Mouse (Mus musculus): ENCODE measurements around the gene Mycbp.

Mycbp gene

DNA sequence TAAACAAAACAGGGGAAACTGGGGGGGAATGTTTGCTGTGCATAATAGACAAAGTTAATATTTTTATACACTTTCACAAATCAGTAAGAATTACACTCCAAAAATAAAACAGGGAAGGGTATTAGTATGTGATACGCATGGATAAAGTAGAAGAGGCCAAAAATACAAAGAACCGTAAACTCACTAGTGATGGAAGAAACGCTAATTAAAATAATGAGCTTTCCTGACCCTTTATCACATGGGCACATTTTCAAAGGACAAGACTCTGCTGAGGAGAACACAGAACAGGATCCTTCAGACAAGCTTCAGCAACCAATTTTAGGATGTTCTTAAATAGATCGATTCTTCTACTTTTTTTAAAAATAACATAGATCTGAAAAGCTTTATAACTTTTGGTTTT lies 42.1 kb downstream of the Mycbp start:
- DNase-seq, result no peak

DNA sequence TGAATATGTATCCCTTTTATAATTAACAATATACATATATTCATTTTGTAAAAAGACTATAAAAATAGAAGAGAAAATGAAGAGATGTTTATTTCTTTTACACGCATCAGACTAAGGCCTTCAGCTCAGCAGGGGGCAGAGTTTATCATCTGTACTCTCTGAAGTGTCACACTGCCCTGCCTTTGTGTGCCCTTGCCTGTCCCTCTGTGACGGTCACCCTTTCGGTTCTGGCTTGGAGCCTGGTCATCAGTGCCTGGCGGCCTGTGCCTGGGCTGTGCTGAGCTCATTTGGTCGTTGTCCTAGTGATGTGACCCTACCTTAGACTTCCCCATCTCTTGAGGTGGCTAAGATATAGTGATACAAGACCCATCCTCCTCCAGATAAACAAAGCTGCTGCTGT lies 42.5 kb downstream of the Mycbp start:
- DNase-seq, result no peak

DNA sequence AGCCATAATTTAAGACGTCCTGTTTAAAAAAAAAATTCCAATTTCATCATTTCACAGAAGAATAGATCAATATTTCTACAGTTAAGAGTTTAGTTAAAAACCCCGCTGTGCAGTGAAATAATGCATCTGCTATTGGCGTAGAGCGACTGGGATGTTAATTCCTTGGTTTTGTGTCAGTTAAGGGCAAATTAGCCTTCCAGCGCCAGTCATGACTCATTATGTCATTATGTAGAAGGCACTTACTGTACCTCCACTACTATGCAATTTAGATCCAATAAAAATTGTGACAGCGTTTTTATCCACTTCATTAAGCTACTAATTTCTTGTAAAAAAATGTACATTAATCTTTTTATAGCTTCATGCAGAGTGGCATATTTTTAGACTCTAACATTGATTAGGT lies 44.3 kb downstream of the Mycbp start:
- no peak for DNase-seq

DNA sequence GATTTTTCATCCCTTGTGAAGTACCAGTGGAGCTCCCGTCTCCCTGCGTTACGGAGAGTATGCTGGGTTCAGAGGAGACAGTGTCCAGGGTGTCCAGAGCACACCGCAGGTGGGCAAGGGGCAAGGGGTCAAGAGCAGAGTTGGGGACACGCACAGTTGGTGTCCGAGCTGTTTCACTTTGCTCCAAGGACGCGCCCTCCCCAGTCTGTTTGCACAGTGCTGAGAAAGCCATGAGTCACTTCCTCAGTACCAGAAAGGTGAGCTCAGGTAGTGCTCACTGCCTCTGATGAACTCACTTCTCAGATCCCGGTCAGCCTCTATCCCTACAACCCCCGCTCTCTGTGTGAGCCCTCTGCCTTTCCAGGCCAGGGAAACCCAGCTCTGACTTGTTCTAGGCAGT lies 45.0 kb downstream of the Mycbp start:
- DNase-seq, result no peak

DNA sequence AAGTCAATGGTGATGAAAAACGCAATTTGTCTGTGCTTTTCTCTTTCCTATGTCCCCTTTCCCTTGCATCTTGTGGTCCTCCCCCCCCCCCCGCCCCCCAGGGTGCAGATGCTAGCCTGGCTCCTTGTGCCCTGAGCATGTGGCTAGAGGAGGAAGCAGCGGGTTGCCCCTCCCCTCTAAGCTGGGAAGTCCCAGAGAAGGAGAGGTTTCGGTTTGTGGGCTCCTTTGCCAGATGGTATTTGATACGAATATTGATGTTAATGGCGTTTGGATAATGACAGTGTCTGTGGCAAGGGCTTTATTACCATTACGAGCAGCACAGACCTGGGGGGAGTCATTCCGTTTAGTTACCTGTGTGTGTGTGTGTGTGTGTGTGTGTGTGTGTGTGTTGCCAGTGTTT lies 47.4 kb downstream of the Mycbp start:
- no peak for DNase-seq

DNA sequence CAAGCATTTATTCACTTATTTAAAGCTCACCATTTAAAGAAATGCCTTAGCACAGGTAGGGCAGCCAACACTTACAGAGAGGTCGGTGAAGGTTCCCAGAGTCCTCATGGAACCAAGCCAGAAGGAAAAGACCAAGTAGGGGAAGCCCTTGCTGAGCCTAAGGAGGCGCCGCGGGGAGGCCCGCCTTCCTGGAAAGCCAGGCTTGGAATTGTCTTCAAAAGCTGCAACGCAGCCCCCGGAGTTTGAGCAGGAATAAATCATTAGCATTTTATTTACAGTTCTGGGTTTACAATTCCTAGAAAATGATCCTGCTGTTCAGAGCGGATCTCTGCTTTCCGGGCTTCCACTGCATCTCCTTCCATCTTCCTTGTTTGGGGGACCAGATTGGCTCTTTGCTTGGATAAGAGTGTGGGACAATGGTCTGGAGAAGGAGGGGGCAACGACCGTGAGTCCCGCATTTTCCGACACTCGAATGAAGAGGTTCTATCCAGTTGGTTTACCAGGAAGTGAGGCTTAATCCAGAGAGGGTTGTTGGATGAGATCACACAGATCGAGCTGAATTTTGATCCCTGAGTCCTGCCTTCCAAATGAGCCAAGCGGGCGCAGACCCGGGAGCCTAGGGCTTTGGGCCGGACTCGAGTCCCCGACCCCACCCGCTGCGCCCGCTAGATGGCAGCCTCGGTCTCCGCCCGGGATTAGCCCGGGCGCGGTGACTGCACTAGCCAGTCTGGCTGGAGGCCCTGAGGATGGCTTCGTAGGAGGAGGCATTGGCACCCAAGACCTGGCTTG lies 52.3 kb downstream of the Mycbp start:
- peak; percentile 87 for DNase-seq

DNA sequence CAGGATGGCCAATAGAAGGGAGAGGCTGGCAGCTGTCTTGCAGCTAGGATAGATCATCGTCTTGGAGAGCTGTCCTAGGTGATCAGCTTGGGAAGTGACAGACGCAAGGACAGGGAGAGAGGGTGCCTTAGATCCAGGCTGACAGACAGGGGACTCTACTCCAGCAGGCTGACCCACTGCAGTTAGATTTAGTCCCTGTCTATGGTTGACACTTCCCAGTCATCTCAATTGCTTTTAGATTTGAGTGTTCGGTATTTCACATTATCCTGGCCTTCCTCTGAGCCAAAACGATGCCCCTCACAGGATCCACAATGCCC lies 52.8 kb downstream of the Mycbp start:
- DNase-seq, result no peak

DNA sequence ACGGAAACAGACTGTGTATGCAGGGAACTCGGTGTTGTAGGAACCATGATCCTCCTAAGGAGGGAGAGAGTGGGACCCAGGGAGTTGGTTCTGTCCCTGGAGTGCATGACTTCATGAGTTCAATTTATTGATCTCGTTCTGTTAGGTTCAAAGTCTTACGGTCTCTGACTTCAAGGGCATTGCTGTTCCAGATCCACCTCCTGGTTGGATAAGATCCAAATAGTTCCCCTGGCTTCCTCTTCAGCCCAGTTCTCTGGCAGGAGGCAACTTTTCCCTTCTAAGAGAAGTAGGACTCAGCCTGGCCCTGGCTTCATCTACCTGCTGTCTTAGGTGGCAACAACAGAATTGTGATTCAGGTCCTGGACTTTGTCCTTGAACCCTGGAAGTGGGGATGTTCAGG lies 53.3 kb downstream of the Mycbp start:
- DNase-seq, result no peak

DNA sequence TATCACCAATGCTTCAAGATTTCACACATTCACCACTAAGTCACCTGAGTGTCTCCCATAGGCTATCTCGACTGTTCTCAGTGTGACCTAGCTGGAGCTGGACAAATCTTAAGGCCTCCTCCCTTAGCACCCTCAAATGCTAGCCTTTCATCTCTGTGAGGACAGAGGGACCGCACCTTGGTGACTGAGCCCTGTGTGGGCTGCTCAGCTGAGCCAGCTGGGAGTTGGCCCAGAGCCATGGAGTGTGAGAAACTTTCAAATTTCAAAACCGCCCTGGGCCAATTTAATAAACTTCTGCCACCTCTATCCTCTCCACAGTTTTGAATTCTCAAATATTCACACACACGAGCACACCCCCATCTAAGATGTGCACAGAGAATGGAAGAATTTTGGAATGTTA lies 56.3 kb downstream of the Mycbp start:
- DNase-seq, result peak; percentile 18

All from right cerebral cortex, postnatal 14 days (tissue).